Mouse (Mus musculus) E14TG2a.4 (cell line): Measurements from ENCODE around the gene Tex30.

Experiments
- H3K27me3 ChIP-seq: 2 replicates; pipeline ENCODE4 v1.6.1; 2014; ENCODE audit warnings: low read length, control low read depth; ENCODE audit not compliant: insufficient read depth
- H3K36me3 ChIP-seq: 2 replicates; pipeline ENCODE4 v1.6.1; 2014; ENCODE audit warnings: low read length, control low read depth; ENCODE audit not compliant: insufficient read depth
- H3K4me1 ChIP-seq: replicated peaks from 2 replicates; pipeline ENCODE4 v1.6.1; 2014; ENCODE audit warnings: low read depth, low read length, control low read depth
- H3K4me3 ChIP-seq: replicated peaks from 2 replicates; pipeline ENCODE4 v1.5.1; 2014; ENCODE audit warnings: mild to moderate bottlenecking, low read length
- H3K9me3 ChIP-seq: 2 replicates; pipeline ENCODE4 v1.6.1; 2014; ENCODE audit warnings: low read length, control low read depth
- CTCF ChIP-seq: conservative IDR thresholded peaks from 2 replicates; pipeline ENCODE4 v1.5.1; 2014; ENCODE audit warnings: low read length
- NANOG ChIP-seq: IDR thresholded peaks from 2 replicates; pipeline ENCODE4 v1.6.1; 2014; ENCODE audit warnings: borderline replicate concordance, low read length, mixed read lengths
- POU5F1 ChIP-seq: IDR thresholded peaks from 2 replicates; pipeline ENCODE4 v1.6.1; 2014; ENCODE audit warnings: low read length, borderline replicate concordance

Gene Tex30

DNA sequence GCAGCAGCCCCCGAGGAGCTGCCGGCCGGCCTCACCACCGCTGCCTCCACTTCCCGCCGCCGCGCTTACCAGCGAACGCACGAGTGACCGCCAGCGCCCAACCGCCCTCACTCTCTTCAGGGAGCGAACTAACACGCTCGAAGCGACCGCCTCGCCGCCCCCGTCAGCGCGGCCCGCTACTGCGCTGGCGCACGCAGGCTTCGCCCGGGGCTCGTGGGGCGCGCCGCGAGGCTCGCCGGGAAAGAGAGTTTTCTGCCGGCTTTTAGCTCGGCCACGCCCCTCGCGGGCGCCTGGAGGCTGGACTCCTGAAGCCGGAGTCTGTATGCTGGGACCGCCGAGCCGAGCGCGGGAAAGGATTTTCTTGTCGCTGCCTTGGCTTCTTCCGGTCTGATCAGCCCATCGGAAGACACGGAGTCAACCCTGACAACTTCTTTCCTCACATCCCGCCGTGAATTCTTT lies at the start of gene Tex30:
TSS of gene Tex30 (minus strand) at position 183 of the 459 bp plus-strand sequence.
- no peaks in the 10 kb centered on the region for H3K9me3 ChIP-seq
- peaks cover 35% of the 10 kb centered on the region for H3K36me3 ChIP-seq
- peak within 1 kb of the TSS; percentile 96 for H3K4me3 ChIP-seq
- H3K4me1 ChIP-seq = peaks cover 15% of the 10 kb centered on the region
- H3K27me3 ChIP-seq = no peaks in the 10 kb centered on the region
- no peak for TF ChIP-seq POU5F1
- TF ChIP-seq CTCF = no peak
- TF ChIP-seq NANOG = no peak

GRCm38 (mm10) chr1:44148706-44149105 lies 46.5 kb upstream of the Tex30 start:
- peaks cover 13% of the 10 kb centered on the region; the same call in 1 of the 2 replicates for H3K4me1 ChIP-seq
- H3K4me3 ChIP-seq = peak overlapping the region; percentile 95
- TF ChIP-seq POU5F1 = no peak
- peak; percentile 49 for TF ChIP-seq CTCF
- TF ChIP-seq NANOG = no peak
- H3K36me3 ChIP-seq = no peaks in the 10 kb centered on the region
- no peaks in the 10 kb centered on the region for H3K9me3 ChIP-seq
- 0 out of 2 replicates have a peak, but pooled peaks cover 4% of the 10 kb centered on the region for H3K27me3 ChIP-seq

- no peak for TF ChIP-seq POU5F1
- no peak for TF ChIP-seq NANOG
- no peak for TF ChIP-seq CTCF
- 0 out of 2 replicates have a peak, but pooled peaks cover 4% of the 10 kb centered on the region for H3K27me3 ChIP-seq
Observed at GRCm38 (mm10) chr1:44147563-44148381, 45.5 kb upstream of the Tex30 start, which contains the start of gene Ercc5. Ercc5 (plus strand) TSS chr1:44147744.

DNA sequence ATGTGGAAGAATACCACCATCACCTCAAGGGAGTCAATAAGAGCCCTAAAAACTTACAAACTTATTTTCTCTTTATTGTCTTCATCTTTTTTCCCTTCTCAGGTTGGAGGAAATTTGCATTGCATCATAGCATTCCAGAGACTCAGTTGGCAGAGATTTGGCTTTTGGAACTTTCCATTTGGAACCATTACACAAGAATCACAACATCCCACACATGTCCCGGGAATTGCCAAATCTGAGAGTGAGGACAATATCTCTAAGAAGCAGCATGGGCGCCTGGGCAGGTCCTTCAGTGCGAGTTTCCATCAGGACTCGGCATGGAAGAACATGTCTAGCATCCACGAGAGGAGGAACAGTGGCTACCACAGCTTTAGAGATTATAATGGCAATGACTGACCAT lies 40.5 kb upstream of the Tex30 start:
- TF ChIP-seq POU5F1 (no peak), CTCF (no peak), NANOG (no peak)
- Histone ChIP-seq H3K4me1 (peaks cover 6% of the 10 kb centered on the region; the same call in 1 of the 2 replicates), H3K4me3 (no peak overlapping the region), H3K36me3 (peaks cover 7% of the 10 kb centered on the region), H3K27me3 (0 out of 2 replicates have a peak, but pooled peaks cover 4% of the 10 kb centered on the region), H3K9me3 (no peaks in the 10 kb centered on the region)

More at GRCm38 (mm10) chr1:44147563-44148381, 45.5 kb upstream of the Tex30 start, which contains the start of gene Ercc5:
- Histone ChIP-seq H3K36me3 (peaks cover 5% of the 10 kb centered on the region), H3K9me3 (no peaks in the 10 kb centered on the region), H3K4me1 (peaks cover 13% of the 10 kb centered on the region; the same call in 1 of the 2 replicates), H3K4me3 (peak within 1 kb of the TSS; percentile 95)

- Histone ChIP-seq H3K27me3 (0 out of 2 replicates have a peak, but pooled peaks cover under 1% of the 10 kb centered on the region), H3K4me3 (no peak overlapping the region), H3K9me3 (no peaks in the 10 kb centered on the region), H3K36me3 (peaks cover 7% of the 10 kb centered on the region), H3K4me1 (no peaks in the 10 kb centered on the region)
- TF ChIP-seq POU5F1 = no peak
- TF ChIP-seq NANOG = no peak
- TF ChIP-seq CTCF = no peak
Observed at GRCm38 (mm10) chr1:44140232-44140631, 38.0 kb upstream of the Tex30 start.

- H3K36me3 ChIP-seq = peaks cover 3% of the 10 kb centered on the region; the same call in 1 of the 2 replicates
- H3K4me1 ChIP-seq = no peaks in the 10 kb centered on the region
- TF ChIP-seq POU5F1 (no peak), NANOG (no peak), CTCF (no peak)
- H3K27me3 ChIP-seq = no peaks in the 10 kb centered on the region
- no peak overlapping the region for H3K4me3 ChIP-seq
- no peaks in the 10 kb centered on the region for H3K9me3 ChIP-seq
Observed at GRCm38 (mm10) chr1:44129929-44130581, 27.8 kb upstream of the Tex30 start.

- Histone ChIP-seq H3K4me3 (no peak overlapping the region), H3K27me3 (no peaks in the 10 kb centered on the region)
Observed at GRCm38 (mm10) chr1:44125590-44125989, 23.3 kb upstream of the Tex30 start.

DNA sequence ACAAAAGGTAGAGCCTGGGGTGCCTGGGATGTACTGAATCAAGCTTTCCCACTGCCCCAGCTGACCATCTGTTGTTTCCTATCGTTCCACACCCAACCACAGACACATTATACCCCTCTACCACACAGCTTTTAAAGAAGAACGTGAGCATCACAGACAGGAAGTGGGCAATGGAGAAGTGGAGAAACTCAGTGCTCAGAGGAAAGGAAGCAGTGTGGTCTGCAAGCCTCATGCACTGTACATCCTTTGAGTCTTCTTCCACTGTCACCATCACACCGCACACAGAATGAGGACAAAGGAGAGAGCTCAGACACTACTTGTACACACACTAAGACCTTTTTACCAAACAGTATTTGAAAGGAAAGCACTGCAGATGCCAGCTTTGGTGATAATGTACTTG lies 20.0 kb upstream of the Tex30 start:
- H3K4me1 ChIP-seq = peaks cover 11% of the 10 kb centered on the region
- H3K9me3 ChIP-seq = no peaks in the 10 kb centered on the region
- H3K27me3 ChIP-seq = no peaks in the 10 kb centered on the region
- no peak for TF ChIP-seq POU5F1
- no peak for TF ChIP-seq CTCF
- no peak for TF ChIP-seq NANOG
- no peak overlapping the region for H3K4me3 ChIP-seq
- H3K36me3 ChIP-seq = 0 out of 2 replicates have a peak, but pooled peaks cover 3% of the 10 kb centered on the region

More at GRCm38 (mm10) chr1:44125590-44125989, 23.3 kb upstream of the Tex30 start:
- Histone ChIP-seq H3K4me1 (no peaks in the 10 kb centered on the region), H3K36me3 (peaks cover 3% of the 10 kb centered on the region; the same call in 1 of the 2 replicates), H3K9me3 (no peaks in the 10 kb centered on the region)
- no peak for TF ChIP-seq NANOG
- no peak for TF ChIP-seq CTCF
- TF ChIP-seq POU5F1 = no peak
